Mouse (Mus musculus) lung, embryonic 15.5 days (tissue): ENCODE data around the gene Hist1h2bj. TPM values are rescaled to one million over a fixed set of nuclear protein-coding genes. Genes with fewer than 3 reads are reported as not detected.
"Not testable (repeated sequence)": the region's sequence is repeated elsewhere in the genome, so short reads cannot be mapped to it uniquely, and the experiment has no call there.

ENCODE experiments used
- ATAC-seq: fragments of 200-750 bp; cut with Nextera tagmentation; 2 replicates; pipeline ENCODE4 v1.8.0; 2017; ENCODE audit warnings: moderate number of reproducible peaks, borderline replicate concordance; ENCODE audit not compliant: low FRiP score, low TSS enrichment; ENCODE audit errors: extremely low read depth
- H3K27ac ChIP-seq: fragments of 300-500 bp; sonication (generic); 2 replicates; pipeline ENCODE4 v1.5.1; 2015; ENCODE audit warnings: moderate library complexity, mild to moderate bottlenecking, inconsistent platforms
- H3K27me3 ChIP-seq: fragments of 300-500 bp; sonication (generic); 2 replicates; pipeline ENCODE4 v1.6.1; 2015; ENCODE audit warnings: inconsistent platforms
- H3K36me3 ChIP-seq: fragments of 300-500 bp; sonication (generic); 2 replicates; pipeline ENCODE4 v1.6.1; 2015; ENCODE audit warnings: inconsistent platforms
- H3K4me1 ChIP-seq: fragments of 300-500 bp; sonication (generic); 2 replicates; pipeline ENCODE4 v1.6.1; 2015; ENCODE audit warnings: inconsistent platforms
- H3K4me2 ChIP-seq: fragments of 300-500 bp; sonication (generic); 2 replicates; pipeline ENCODE4 v1.6.1; 2015; ENCODE audit warnings: inconsistent platforms, mild to moderate bottlenecking, moderate library complexity
- H3K4me3 ChIP-seq: fragments of 300-500 bp; sonication (generic); 2 replicates; pipeline ENCODE4 v1.5.1; 2015; ENCODE audit warnings: mild to moderate bottlenecking, inconsistent platforms
- H3K9ac ChIP-seq: fragments of 300-500 bp; sonication (generic); 2 replicates; pipeline ENCODE4 v1.6.1; 2015; ENCODE audit warnings: inconsistent platforms
- H3K9me3 ChIP-seq: fragments of 300-500 bp; sonication (generic); 2 replicates; pipeline ENCODE4 v1.6.1; 2016; ENCODE audit warnings: inconsistent platforms
- whole genome bisulfite sequencing: fragments of 180-500 bp; shearing (Covaris S2); methylation state at CpG from one replicate; pipeline ENCODE4 v1.1.7; 2015; 5-methylcytosine and 5-hydroxymethylcytosine counted together
- polyA plus RNA-seq: library from polyadenylated mRNA; unstranded; fragments of >200 nt; fragmentation: Nextera tagmentation; extraction: Ambion mirVana; gene quantifications from 2 replicates; pipeline ENCODE4 v1.2.1, GENCODE M21; 2015

Gene Hist1h2bj
- polyA plus RNA-seq, 1 experiment from 2014 or later: 16.0 TPM

GRCm38 (mm10) chr13:22034443-22035266 is 8.4 kb upstream of the Hist1h2bj start:
- peak overlapping the region; percentile 46 for H3K9ac ChIP-seq
- H3K4me3 ChIP-seq: peak overlapping the region; percentile 45
- H3K36me3 ChIP-seq: no peaks in the 10 kb centered on the region
- H3K27ac ChIP-seq: peak overlapping the region; percentile 93
- H3K4me1 ChIP-seq: peaks cover 27% of the 10 kb centered on the region
- no peaks in the 10 kb centered on the region for H3K27me3 ChIP-seq
- 2% methylated on average over 14 of the region's 14 CpGs for WGBS
- H3K4me2 ChIP-seq: peak overlapping the region; percentile 73
- ATAC-seq: no peak
- no peaks in the 10 kb centered on the region for H3K9me3 ChIP-seq

GRCm38 (mm10) chr13:22035267-22036148 is 7.5 kb upstream of the Hist1h2bj start, which contains the start of the genes Hist1h2ah and Hist1h2bk:
Gene Hist1h2ah, minus strand, starts transcription at chr13:22035568.
Gene Hist1h2bk, plus strand, starts transcription at chr13:22035870.
- H3K4me3 ChIP-seq: peak within 1 kb of the TSS; percentile 45
- H3K9ac ChIP-seq: peak within 1 kb of the TSS; percentile 61
- 1% methylated on average over 28 of the region's 69 CpGs for WGBS
- H3K4me1 ChIP-seq: peaks cover 32% of the 10 kb centered on the region
- ATAC-seq: peak; percentile 99
- H3K27me3 ChIP-seq, H3K9me3 ChIP-seq, H3K36me3 ChIP-seq: not testable (repeated sequence)
- H3K27ac ChIP-seq: peak within 1 kb of the TSS; percentile 93
- peak within 1 kb of the TSS; percentile 73 for H3K4me2 ChIP-seq

- ATAC-seq: peak; percentile 7
- WGBS: 2% methylated on average over 20 of the region's 23 CpGs
- H3K27ac ChIP-seq: peak overlapping the region; percentile 93
- H3K9me3 ChIP-seq: no peaks in the 10 kb centered on the region
- peak overlapping the region; percentile 73 for H3K4me2 ChIP-seq
- peak overlapping the region; percentile 61 for H3K9ac ChIP-seq
- H3K27me3 ChIP-seq: no peaks in the 10 kb centered on the region
- peak overlapping the region; percentile 45 for H3K4me3 ChIP-seq
- H3K4me1 ChIP-seq: peaks cover 29% of the 10 kb centered on the region
- H3K36me3 ChIP-seq: no peaks in the 10 kb centered on the region
Measured at GRCm38 (mm10) chr13:22036149-22036956, 6.7 kb upstream of the Hist1h2bj start.

GRCm38 (mm10) chr13:22036986-22037385 is 6.0 kb upstream of the Hist1h2bj start:
- Histone ChIP-seq H3K9ac (peak overlapping the region; percentile 61), H3K4me1 (peaks cover 31% of the 10 kb centered on the region), H3K4me3 (peak overlapping the region; percentile 45), H3K36me3 (no peaks in the 10 kb centered on the region), H3K27me3 (no peaks in the 10 kb centered on the region), H3K27ac (peak overlapping the region; percentile 93), H3K9me3 (no peaks in the 10 kb centered on the region), H3K4me2 (peak overlapping the region; percentile 73)
- no peak for ATAC-seq
- WGBS: 41% methylated on average over 3 of the region's 3 CpGs

GRCm38 (mm10) chr13:22037415-22037814 is 5.6 kb upstream of the Hist1h2bj start:
- Histone ChIP-seq H3K4me3 (no peak overlapping the region), H3K27ac (peak overlapping the region; percentile 93; the same call in 1 of the 2 replicates), H3K4me1 (peaks cover 35% of the 10 kb centered on the region), H3K9ac (no peak overlapping the region), H3K9me3 (no peaks in the 10 kb centered on the region), H3K36me3 (no peaks in the 10 kb centered on the region), H3K4me2 (no peak overlapping the region), H3K27me3 (no peaks in the 10 kb centered on the region)
- no peak for ATAC-seq
- WGBS: 50% methylated on average over 2 of the region's 2 CpGs

GRCm38 (mm10) chr13:22039364-22039763 is 3.6 kb upstream of the Hist1h2bj start:
- Histone ChIP-seq H3K27ac (peak overlapping the region; percentile 95), H3K4me2 (peak overlapping the region; percentile 63; the same call in 1 of the 2 replicates), H3K27me3 (no peaks in the 10 kb centered on the region), H3K36me3 (no peaks in the 10 kb centered on the region), H3K4me1 (peaks cover 30% of the 10 kb centered on the region), H3K9ac (no peak overlapping the region), H3K4me3 (no peak overlapping the region), H3K9me3 (no peaks in the 10 kb centered on the region)
- 53% methylated on average over 5 of the region's 5 CpGs for WGBS
- no peak for ATAC-seq

GRCm38 (mm10) chr13:22039951-22040463 is 3.0 kb upstream of the Hist1h2bj start:
- H3K9ac ChIP-seq: peak overlapping the region; percentile 51
- H3K27ac ChIP-seq: peak overlapping the region; percentile 95
- H3K4me2 ChIP-seq: peak overlapping the region; percentile 63
- 2% methylated on average over 2 of the region's 2 CpGs for WGBS
- no peaks in the 10 kb centered on the region for H3K9me3 ChIP-seq
- H3K4me1 ChIP-seq: peaks cover 35% of the 10 kb centered on the region
- ATAC-seq: no peak
- no peaks in the 10 kb centered on the region for H3K27me3 ChIP-seq
- no peaks in the 10 kb centered on the region for H3K36me3 ChIP-seq
- H3K4me3 ChIP-seq: peak overlapping the region; percentile 41

- H3K4me1 ChIP-seq: peaks cover 35% of the 10 kb centered on the region
- H3K4me2 ChIP-seq: peak overlapping the region; percentile 63
- 1% methylated on average over 24 of the region's 24 CpGs for WGBS
- H3K9me3 ChIP-seq: no peaks in the 10 kb centered on the region
- no peaks in the 10 kb centered on the region for H3K36me3 ChIP-seq
- ATAC-seq: no peak; the same call in 1 of the 2 replicates
- no peaks in the 10 kb centered on the region for H3K27me3 ChIP-seq
- peak overlapping the region; percentile 41 for H3K4me3 ChIP-seq
- H3K9ac ChIP-seq: peak overlapping the region; percentile 51
- H3K27ac ChIP-seq: peak overlapping the region; percentile 95
Measured at GRCm38 (mm10) chr13:22040464-22041141, 2.4 kb upstream of the Hist1h2bj start.

GRCm38 (mm10) chr13:22041142-22041536 is 1.9 kb upstream of the Hist1h2bj start, which contains the start of gene Hist1h4i:
Gene Hist1h4i, minus strand, starts transcription at chr13:22041362.
- not testable (repeated sequence) for H3K36me3 ChIP-seq, H3K27me3 ChIP-seq, H3K9me3 ChIP-seq
- peak; percentile 68 for ATAC-seq
- Histone ChIP-seq H3K27ac (peak within 1 kb of the TSS; percentile 95), H3K9ac (peak within 1 kb of the TSS; percentile 58), H3K4me1 (peaks cover 34% of the 10 kb centered on the region), H3K4me3 (peak within 1 kb of the TSS; percentile 41), H3K4me2 (peak within 1 kb of the TSS; percentile 63)
- WGBS: under 1% methylated on average over 27 of the region's 27 CpGs

GRCm38 (mm10) chr13:22041651-22042567 is 1.1 kb upstream of the Hist1h2bj start:
- WGBS: under 1% methylated on average over 13 of the region's 13 CpGs
- peak overlapping the region; percentile 58 for H3K9ac ChIP-seq
- H3K36me3 ChIP-seq: no peaks in the 10 kb centered on the region
- no peaks in the 10 kb centered on the region for H3K9me3 ChIP-seq
- H3K27me3 ChIP-seq: no peaks in the 10 kb centered on the region
- peak overlapping the region; percentile 40 for H3K4me3 ChIP-seq
- H3K4me1 ChIP-seq: peaks cover 26% of the 10 kb centered on the region
- peak overlapping the region; percentile 95 for H3K27ac ChIP-seq
- H3K4me2 ChIP-seq: peak overlapping the region; percentile 63
- ATAC-seq: no peak
